Mouse (Mus musculus): ENCODE measurements around the gene Ttl. TPM values are rescaled to one million over a fixed set of nuclear protein-coding genes. Genes with fewer than 3 reads are reported as not detected.

Gene Ttl
- polyA plus RNA-seq, 1 experiment from 2014 or later, result 13.1 TPM

DNA sequence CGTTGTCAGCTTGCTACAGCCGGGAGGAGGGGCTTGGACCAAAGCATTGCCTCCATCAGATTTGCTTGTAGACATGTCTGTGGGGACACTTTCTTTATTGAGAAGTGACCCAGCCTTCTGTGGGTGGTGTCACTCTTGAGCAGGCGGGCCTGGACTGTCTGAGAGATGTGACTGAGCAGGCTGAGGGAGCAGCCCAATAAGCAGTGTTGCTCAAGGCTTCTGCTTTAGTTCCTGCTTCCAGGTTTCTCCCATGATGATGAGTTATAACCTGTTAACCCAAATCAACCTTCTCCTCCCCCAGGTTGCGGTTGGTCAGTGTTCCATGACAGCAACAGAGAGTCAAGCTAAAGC is 18.9 kb upstream of the Ttl start:
- ATAC-seq (ENCODE audit: insufficient read depth, low FRiP score), result no peak; the same call in 1 of the 2 replicates
- H3K9ac ChIP-seq (ENCODE audit: low read length), result no peak overlapping the region
- no peak overlapping the region for H3K4me3 ChIP-seq (replicated peaks; ENCODE audit: low read length)
- 66% methylated on average over 4 of the region's 4 CpGs for WGBS
- no peaks in the 10 kb centered on the region for H3K9me3 ChIP-seq (replicated peaks; ENCODE audit: control insufficient read depth, low read length)
- H3K27ac ChIP-seq (ENCODE audit: low read length), result peak overlapping the region; percentile 58; the same call in 1 of the 2 replicates
- H3K36me3 ChIP-seq (ENCODE audit: control insufficient read depth, insufficient read depth, low read length), result no peaks in the 10 kb centered on the region
- H3K4me1 ChIP-seq (ENCODE audit: control insufficient read depth, insufficient read depth, low read length), result peaks cover 8% of the 10 kb centered on the region; the same call in 1 of the 2 replicates
- no peaks in the 10 kb centered on the region for H3K27me3 ChIP-seq (ENCODE audit: control insufficient read depth, insufficient read depth, low read length)
- no peak overlapping the region for H3K4me2 ChIP-seq (ENCODE audit: low read depth, low read length)

DNA sequence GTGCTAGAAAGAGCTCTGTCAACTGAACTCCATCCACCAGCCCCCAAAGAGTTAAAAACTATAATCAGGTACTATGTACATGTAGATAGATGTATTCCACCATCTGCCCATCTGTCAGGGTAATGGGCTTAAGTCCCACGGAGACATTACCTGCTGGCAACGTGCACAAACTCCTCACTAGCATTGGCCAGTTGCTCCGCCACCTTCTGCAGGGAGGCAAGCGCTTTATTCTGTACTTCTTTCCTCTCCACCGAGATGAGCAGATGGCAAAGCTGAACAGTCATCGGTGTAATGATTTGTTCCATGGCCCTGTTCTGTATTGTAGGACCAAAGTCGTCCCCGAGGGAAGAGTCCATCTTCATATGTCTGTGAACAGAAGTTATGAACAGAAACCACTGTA is 17.9 kb upstream of the Ttl start, which contains the start of gene Vinac1:
TSS of gene Vinac1 (minus strand) at position 362 of the 400 bp plus-strand sequence.
- 85% methylated on average over 8 of the region's 8 CpGs for WGBS
- peak within 1 kb of the TSS; percentile 58; the same call in 1 of the 2 replicates for H3K27ac ChIP-seq (ENCODE audit: low read length)

DNA sequence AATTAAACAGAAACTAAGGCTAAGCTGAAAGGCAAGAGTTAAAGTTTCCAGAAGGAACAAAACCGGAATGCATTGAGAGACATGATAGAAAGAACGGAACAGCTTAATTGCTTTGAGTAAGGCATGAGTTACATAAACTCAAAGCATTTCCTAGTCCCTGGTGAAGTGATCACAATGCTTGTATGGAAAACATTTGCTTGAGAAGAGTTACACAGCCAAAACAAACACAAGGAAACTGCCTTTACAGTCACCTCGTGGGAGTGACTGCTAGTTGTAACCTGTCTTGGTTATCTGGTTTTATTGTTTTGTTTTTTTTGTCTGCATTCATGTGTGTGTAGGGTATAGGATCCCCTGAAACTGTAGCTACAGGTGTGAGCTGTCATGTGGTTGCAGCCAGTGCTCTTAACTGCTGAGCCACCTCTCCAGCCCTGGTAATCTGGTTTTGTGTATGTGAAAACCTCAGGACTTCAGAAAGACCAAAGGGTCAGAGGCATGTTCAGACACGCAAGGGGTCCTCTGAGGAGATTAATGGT is 13.2 kb upstream of the Ttl start:
- Histone ChIP-seq H3K4me1 (ENCODE audit: control insufficient read depth, insufficient read depth, low read length) (no peaks in the 10 kb centered on the region), H3K27ac (ENCODE audit: low read length) (no peak overlapping the region), H3K9me3 (replicated peaks; ENCODE audit: control insufficient read depth, low read length) (0 out of 2 replicates have a peak, but pooled peaks cover 6% of the 10 kb centered on the region), H3K9ac (ENCODE audit: low read length) (no peak overlapping the region), H3K4me3 (replicated peaks; ENCODE audit: low read length) (no peak overlapping the region), H3K27me3 (ENCODE audit: control insufficient read depth, insufficient read depth, low read length) (no peaks in the 10 kb centered on the region), H3K4me2 (ENCODE audit: low read depth, low read length) (no peak overlapping the region), H3K36me3 (ENCODE audit: control insufficient read depth, insufficient read depth, low read length) (no peaks in the 10 kb centered on the region)
- 49% methylated on average over 4 of the region's 4 CpGs for WGBS
- ATAC-seq (ENCODE audit: insufficient read depth, low FRiP score), result no peak

More for the DNA sequence above, 17.9 kb upstream of the Ttl start, which contains the start of gene Vinac1:
- ATAC-seq (ENCODE audit: insufficient read depth, low FRiP score), result no peak
- no peak within 1 kb of the TSS for H3K4me3 ChIP-seq (replicated peaks; ENCODE audit: low read length)
- no peak within 1 kb of the TSS for H3K4me2 ChIP-seq (ENCODE audit: low read depth, low read length)
- H3K4me1 ChIP-seq (ENCODE audit: control insufficient read depth, insufficient read depth, low read length), result peaks cover 8% of the 10 kb centered on the region; the same call in 1 of the 2 replicates
- H3K27me3 ChIP-seq (ENCODE audit: control insufficient read depth, insufficient read depth, low read length), result no peaks in the 10 kb centered on the region
- H3K9ac ChIP-seq (ENCODE audit: low read length), result no peak within 1 kb of the TSS
- no peaks in the 10 kb centered on the region for H3K36me3 ChIP-seq (ENCODE audit: control insufficient read depth, insufficient read depth, low read length)
- no peaks in the 10 kb centered on the region for H3K9me3 ChIP-seq (replicated peaks; ENCODE audit: control insufficient read depth, low read length)

DNA sequence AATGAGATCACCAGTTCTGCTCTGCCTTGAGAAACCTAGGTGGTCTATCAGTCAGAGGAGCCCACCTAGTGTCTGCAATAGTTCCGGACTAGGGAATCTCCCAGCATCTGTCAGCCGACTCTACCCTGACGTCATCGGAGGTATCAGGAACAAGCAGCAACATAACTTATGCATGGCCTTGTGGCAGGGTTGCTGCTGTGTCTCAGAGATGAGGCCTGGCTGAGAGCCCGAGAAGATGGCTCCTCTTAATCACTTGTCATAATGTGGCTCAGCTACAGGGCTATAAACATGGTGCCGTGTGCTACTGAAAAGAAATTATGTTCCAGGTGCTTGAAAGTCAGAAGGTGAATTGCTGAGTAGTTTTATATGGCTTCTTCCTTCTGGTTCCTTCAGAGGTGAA is 10.0 kb upstream of the Ttl start:
- H3K4me1 ChIP-seq (ENCODE audit: control insufficient read depth, insufficient read depth, low read length), result no peaks in the 10 kb centered on the region
- no peaks in the 10 kb centered on the region for H3K27me3 ChIP-seq (ENCODE audit: control insufficient read depth, insufficient read depth, low read length)
- no peak overlapping the region for H3K9ac ChIP-seq (ENCODE audit: low read length)
- no peak overlapping the region for H3K4me3 ChIP-seq (replicated peaks; ENCODE audit: low read length)
- ATAC-seq (ENCODE audit: insufficient read depth, low FRiP score), result no peak
- H3K27ac ChIP-seq (ENCODE audit: low read length), result no peak overlapping the region
- WGBS, result 83% methylated on average over 6 of the region's 6 CpGs
- H3K4me2 ChIP-seq (ENCODE audit: low read depth, low read length), result no peak overlapping the region
- no peaks in the 10 kb centered on the region for H3K36me3 ChIP-seq (ENCODE audit: control insufficient read depth, insufficient read depth, low read length)
- 0 out of 2 replicates have a peak, but pooled peaks cover 6% of the 10 kb centered on the region for H3K9me3 ChIP-seq (replicated peaks; ENCODE audit: control insufficient read depth, low read length)

DNA sequence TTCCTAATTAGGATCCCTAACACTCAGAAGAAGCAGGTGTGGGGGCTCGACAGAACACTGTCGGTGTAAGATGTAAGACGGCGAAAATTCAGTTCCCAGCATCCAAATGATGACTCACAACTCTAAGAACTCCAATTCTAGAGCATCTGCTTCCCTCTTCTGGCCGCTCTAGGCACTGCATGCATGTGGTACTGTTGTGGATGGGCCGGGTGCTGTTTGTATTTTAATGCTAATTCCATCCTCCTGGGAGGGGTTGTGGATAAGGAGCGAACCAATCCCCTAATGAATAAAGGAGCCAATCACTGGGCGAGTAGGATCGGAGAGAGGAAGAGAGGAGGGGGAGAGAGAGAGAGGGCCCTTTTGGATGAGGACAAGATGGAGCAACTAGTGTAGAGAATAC is 9.1 kb upstream of the Ttl start:
- Histone ChIP-seq H3K9ac (ENCODE audit: low read length) (no peak overlapping the region), H3K4me1 (ENCODE audit: control insufficient read depth, insufficient read depth, low read length) (no peaks in the 10 kb centered on the region), H3K4me3 (replicated peaks; ENCODE audit: low read length) (no peak overlapping the region), H3K27ac (ENCODE audit: low read length) (no peak overlapping the region), H3K9me3 (replicated peaks; ENCODE audit: control insufficient read depth, low read length) (0 out of 2 replicates have a peak, but pooled peaks cover 6% of the 10 kb centered on the region), H3K27me3 (ENCODE audit: control insufficient read depth, insufficient read depth, low read length) (no peaks in the 10 kb centered on the region), H3K36me3 (ENCODE audit: control insufficient read depth, insufficient read depth, low read length) (no peaks in the 10 kb centered on the region), H3K4me2 (ENCODE audit: low read depth, low read length) (no peak overlapping the region)
- ATAC-seq (ENCODE audit: insufficient read depth, low FRiP score), result no peak
- WGBS, result 55% methylated on average over 9 of the region's 9 CpGs

DNA sequence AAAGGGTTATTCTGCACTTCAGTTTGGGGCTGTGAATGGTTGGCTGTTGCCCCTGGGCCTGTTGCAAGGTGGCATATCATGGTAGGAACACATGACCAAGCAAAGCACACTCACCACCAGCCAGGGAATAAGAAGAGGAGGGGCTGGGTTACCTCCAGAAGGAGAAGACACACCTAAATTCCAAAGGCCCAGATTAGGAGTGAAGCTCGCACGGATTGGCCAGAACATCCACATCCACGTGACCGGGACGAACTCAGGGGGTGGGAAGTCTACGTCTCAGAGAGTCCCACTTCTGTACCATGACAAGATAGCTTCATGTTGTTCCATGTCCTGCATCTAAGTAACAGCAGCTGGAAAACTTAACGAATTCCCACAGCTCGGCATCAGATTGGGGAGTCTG is 8.5 kb upstream of the Ttl start:
- Histone ChIP-seq H3K9me3 (replicated peaks; ENCODE audit: control insufficient read depth, low read length) (0 out of 2 replicates have a peak, but pooled peaks cover 6% of the 10 kb centered on the region), H3K4me3 (replicated peaks; ENCODE audit: low read length) (no peak overlapping the region), H3K4me1 (ENCODE audit: control insufficient read depth, insufficient read depth, low read length) (no peaks in the 10 kb centered on the region), H3K4me2 (ENCODE audit: low read depth, low read length) (no peak overlapping the region), H3K9ac (ENCODE audit: low read length) (no peak overlapping the region), H3K27me3 (ENCODE audit: control insufficient read depth, insufficient read depth, low read length) (no peaks in the 10 kb centered on the region), H3K36me3 (ENCODE audit: control insufficient read depth, insufficient read depth, low read length) (no peaks in the 10 kb centered on the region), H3K27ac (ENCODE audit: low read length) (no peak overlapping the region)
- ATAC-seq (ENCODE audit: insufficient read depth, low FRiP score), result no peak
- 96% methylated on average over 8 of the region's 8 CpGs for WGBS

DNA sequence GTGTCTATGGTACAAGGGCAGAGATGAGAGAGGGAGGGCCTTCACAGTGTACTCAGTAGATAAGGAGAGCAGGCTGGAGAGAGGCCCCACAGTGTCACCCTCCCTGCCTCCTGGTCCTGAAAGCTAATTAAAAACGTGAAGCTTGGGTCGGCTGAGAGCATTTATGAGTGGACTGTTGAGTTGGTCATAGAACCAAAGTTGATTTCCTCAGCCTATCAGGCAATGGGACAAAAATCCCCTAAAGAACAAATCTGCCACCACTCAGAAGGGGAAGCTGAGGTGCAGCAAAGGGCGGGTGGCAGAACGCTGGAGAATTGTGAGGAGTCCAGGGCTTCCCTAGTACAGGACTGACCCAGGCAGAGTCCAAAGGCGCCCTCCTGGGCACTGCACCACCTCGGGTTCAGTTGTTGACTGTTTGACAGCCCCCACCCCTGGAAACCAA is 7.8 kb upstream of the Ttl start:
- Histone ChIP-seq H3K4me1 (ENCODE audit: control insufficient read depth, insufficient read depth, low read length) (no peaks in the 10 kb centered on the region), H3K27ac (ENCODE audit: low read length) (no peak overlapping the region), H3K9ac (ENCODE audit: low read length) (no peak overlapping the region), H3K36me3 (ENCODE audit: control insufficient read depth, insufficient read depth, low read length) (no peaks in the 10 kb centered on the region), H3K9me3 (replicated peaks; ENCODE audit: control insufficient read depth, low read length) (0 out of 2 replicates have a peak, but pooled peaks cover 6% of the 10 kb centered on the region), H3K27me3 (ENCODE audit: control insufficient read depth, insufficient read depth, low read length) (no peaks in the 10 kb centered on the region), H3K4me2 (ENCODE audit: low read depth, low read length) (no peak overlapping the region), H3K4me3 (replicated peaks; ENCODE audit: low read length) (no peak overlapping the region)
- 90% methylated on average over 6 of the region's 6 CpGs for WGBS
- no peak for ATAC-seq (ENCODE audit: insufficient read depth, low FRiP score)

DNA sequence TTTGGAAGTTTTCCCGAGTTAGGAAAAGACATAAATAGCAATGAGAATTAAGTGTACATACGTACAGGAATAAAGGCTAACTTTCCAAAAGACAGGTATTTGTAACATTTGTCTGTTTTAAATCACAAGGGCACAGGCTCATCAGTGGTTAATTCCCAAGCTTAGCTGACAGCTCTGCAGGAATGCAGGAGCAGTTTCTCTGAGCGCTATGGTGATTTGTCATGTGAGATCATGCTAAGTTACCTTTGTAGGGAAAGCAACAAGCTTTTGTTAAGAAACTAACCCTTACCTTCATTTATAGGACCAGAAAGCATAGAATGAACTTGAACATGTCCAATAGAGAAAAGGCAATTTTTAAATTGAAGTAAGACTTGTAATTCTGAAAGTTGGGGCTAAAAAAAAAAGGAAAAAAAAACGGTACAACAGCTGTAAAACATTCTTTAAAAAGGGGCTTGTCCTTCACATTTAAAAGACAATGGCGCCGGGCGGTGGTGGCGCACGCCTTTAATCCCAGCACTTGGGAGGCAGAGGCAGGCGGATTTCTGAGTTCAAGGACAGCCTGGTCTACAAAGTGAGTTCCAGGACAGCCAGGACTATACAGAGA is 4.2 kb upstream of the Ttl start:
- no peak overlapping the region for H3K27ac ChIP-seq (ENCODE audit: low read length)
- 58% methylated on average over 10 of the region's 10 CpGs for WGBS
- no peak overlapping the region for H3K4me2 ChIP-seq (ENCODE audit: low read depth, low read length)
- no peak overlapping the region for H3K9ac ChIP-seq (ENCODE audit: low read length)
- 0 out of 2 replicates have a peak, but pooled peaks cover 2% of the 10 kb centered on the region for H3K9me3 ChIP-seq (replicated peaks; ENCODE audit: control insufficient read depth, low read length)
- no peak overlapping the region for H3K4me3 ChIP-seq (replicated peaks; ENCODE audit: low read length)
- ATAC-seq (ENCODE audit: insufficient read depth, low FRiP score), result no peak
- H3K27me3 ChIP-seq (ENCODE audit: control insufficient read depth, insufficient read depth, low read length), result no peaks in the 10 kb centered on the region
- H3K4me1 ChIP-seq (ENCODE audit: control insufficient read depth, insufficient read depth, low read length), result no peaks in the 10 kb centered on the region
- no peaks in the 10 kb centered on the region for H3K36me3 ChIP-seq (ENCODE audit: control insufficient read depth, insufficient read depth, low read length)

DNA sequence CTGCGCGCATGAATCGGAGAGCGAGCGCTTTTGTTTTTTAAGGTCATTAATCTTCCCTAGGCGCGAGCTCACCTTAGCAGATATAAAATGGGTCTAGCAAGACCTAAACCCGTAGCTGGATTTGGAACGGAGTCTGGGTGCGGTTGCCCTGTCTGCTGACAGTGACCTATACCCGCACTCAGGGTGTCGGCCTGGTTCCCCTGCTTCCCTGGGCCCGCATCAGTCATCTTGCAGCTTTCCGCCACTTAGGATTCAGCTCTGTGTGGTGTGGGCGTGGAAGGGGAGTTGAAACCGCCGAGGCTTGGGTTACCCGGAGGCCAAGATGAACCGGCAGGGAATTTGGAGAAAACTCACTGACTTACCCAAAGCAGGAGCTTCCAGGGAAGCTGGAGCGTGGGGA is 584 bp downstream of the Ttl start:
- H3K4me3 ChIP-seq (replicated peaks; ENCODE audit: low read length), result peak overlapping the region; percentile 88
- peak; percentile 81 for ATAC-seq (ENCODE audit: insufficient read depth, low FRiP score)
- WGBS, result under 1% methylated on average over 20 of the region's 20 CpGs
- peak overlapping the region; percentile 71 for H3K4me2 ChIP-seq (ENCODE audit: low read depth, low read length)
- peak overlapping the region; percentile 78 for H3K27ac ChIP-seq (ENCODE audit: low read length)
- peak overlapping the region; percentile 87 for H3K9ac ChIP-seq (ENCODE audit: low read length)
- H3K27me3 ChIP-seq (ENCODE audit: control insufficient read depth, insufficient read depth, low read length), result no peaks in the 10 kb centered on the region
- no peaks in the 10 kb centered on the region for H3K9me3 ChIP-seq (replicated peaks; ENCODE audit: control insufficient read depth, low read length)
- peaks cover 9% of the 10 kb centered on the region; the same call in 1 of the 2 replicates for H3K4me1 ChIP-seq (ENCODE audit: control insufficient read depth, insufficient read depth, low read length)
- H3K36me3 ChIP-seq (ENCODE audit: control insufficient read depth, insufficient read depth, low read length), result no peaks in the 10 kb centered on the region
